Mouse (Mus musculus): ENCODE measurements around the gene Ak6. TPM values are rescaled to one million over a fixed set of nuclear protein-coding genes. Genes with fewer than 3 reads are reported as not detected.

The Ak6 gene
- polyA plus RNA-seq, 1 experiment from 2014 or later = 341 TPM

DNA sequence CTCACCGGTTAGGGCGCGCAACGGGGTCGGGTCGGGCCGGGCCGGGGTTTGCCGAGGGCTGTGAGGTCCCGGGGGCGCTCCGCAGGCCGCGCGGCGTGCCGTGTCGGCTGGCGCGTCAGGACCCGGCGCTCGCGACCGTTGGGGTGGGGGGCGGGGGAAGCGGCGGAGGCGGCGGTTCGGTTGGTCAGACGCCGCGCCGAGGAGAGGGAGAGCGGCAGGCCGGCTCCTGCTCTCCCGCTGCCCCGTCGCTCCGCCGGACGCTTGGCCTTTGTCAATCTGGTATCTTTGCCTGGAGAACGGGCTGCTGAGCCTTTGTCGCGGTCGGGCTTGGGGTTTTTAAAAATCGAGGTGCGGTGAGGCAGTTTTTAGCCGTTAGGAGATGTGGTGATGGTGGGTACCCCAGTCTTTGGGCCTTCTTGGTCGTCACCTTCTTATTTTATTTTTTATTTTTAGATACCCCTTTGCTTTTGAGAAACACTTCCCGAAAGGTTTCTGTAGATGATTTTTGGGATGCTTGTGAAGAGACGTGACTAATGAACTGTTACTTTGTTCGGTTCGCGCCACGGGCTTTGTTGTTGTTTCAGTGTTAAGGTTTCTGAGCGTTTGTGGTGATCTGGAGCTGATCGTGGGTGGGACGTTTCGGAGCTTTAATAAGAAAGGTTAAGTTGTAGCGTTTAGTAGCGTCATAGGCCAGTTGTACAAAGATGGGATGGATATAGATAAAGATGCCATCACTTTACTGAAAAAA lies 834 bp downstream of the Ak6 start, which contains the start of gene Taf9:
TSS of gene Taf9 (plus strand) at position 141 of the 748 bp plus-strand sequence.
- 1% methylated on average over 42 of the region's 63 CpGs for WGBS
- ATAC-seq (ENCODE audit: insufficient number of reproducible peaks, low FRiP score, low TSS enrichment, low read depth) = no peak

DNA sequence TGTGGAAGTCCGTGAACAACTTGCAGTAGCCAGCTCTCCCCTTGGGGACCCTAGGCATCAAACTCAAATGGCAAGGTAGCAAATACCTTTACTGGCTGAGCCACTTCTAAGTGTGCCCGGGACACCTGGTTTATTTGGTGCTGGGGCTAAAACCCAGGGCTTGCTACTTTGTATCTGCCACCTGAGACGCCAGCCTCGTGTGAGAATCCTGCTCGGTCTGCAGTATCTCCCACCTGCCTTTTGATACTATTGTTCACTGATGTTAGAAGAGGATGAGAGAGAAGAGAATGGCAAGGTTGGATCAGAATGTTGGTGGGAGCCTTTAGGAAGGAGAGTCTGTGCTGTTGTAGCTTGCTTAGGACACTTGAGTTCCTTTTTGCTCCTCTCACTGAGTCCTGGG lies 7.3 kb downstream of the Ak6 start:
- H3K36me3 ChIP-seq (ENCODE audit: control insufficient read depth, insufficient read depth, low read length) = 0 out of 2 replicates have a peak, but pooled peaks cover 2% of the 10 kb centered on the region
- no peak for ATAC-seq (ENCODE audit: insufficient number of reproducible peaks, low FRiP score, low TSS enrichment, low read depth)
- no peaks in the 10 kb centered on the region for H3K27me3 ChIP-seq (ENCODE audit: control insufficient read depth, insufficient read depth, low read length)
- no peaks in the 10 kb centered on the region for H3K9me3 ChIP-seq (ENCODE audit: control insufficient read depth, low read length)
- no peak overlapping the region for H3K9ac ChIP-seq (ENCODE audit: low read length)
- no peaks in the 10 kb centered on the region for H3K4me1 ChIP-seq (ENCODE audit: control insufficient read depth, insufficient read depth, low read length)
- H3K4me3 ChIP-seq (ENCODE audit: low read depth, low read length) = no peak overlapping the region
- 97% methylated on average over 5 of the region's 5 CpGs for WGBS
- DNase-seq (ENCODE audit: low spot score) = no peak
- H3K27ac ChIP-seq (replicated peaks; ENCODE audit: low read depth, low read length) = no peak overlapping the region
- no peak overlapping the region for H3K4me2 ChIP-seq (ENCODE audit: low read depth, severe bottlenecking)

More for the DNA sequence above, 834 bp downstream of the Ak6 start, which contains the start of gene Taf9:
- DNase-seq (ENCODE audit: low spot score) = no peak
- Histone ChIP-seq H3K36me3 (ENCODE audit: control insufficient read depth, insufficient read depth, low read length) (peaks cover 4% of the 10 kb centered on the region; the same call in 1 of the 2 replicates), H3K4me3 (ENCODE audit: low read depth, low read length) (peak within 1 kb of the TSS; percentile 74), H3K27me3 (ENCODE audit: control insufficient read depth, insufficient read depth, low read length) (no peaks in the 10 kb centered on the region), H3K4me1 (ENCODE audit: control insufficient read depth, insufficient read depth, low read length) (peaks cover 4% of the 10 kb centered on the region), H3K27ac (replicated peaks; ENCODE audit: low read depth, low read length) (peak within 1 kb of the TSS; percentile 96), H3K9ac (ENCODE audit: low read length) (peak within 1 kb of the TSS; percentile 92), H3K4me2 (ENCODE audit: low read depth, severe bottlenecking) (peak within 1 kb of the TSS; percentile 65), H3K9me3 (ENCODE audit: control insufficient read depth, low read length) (no peaks in the 10 kb centered on the region)

GRCm38 (mm10) chr13:100659864-100660456 lies 9.2 kb downstream of the Ak6 start:
- H3K9ac ChIP-seq (ENCODE audit: low read length) = no peak overlapping the region
- H3K4me3 ChIP-seq (ENCODE audit: low read depth, low read length) = no peak overlapping the region
- peak; percentile 70; the same call in 1 of the 2 replicates for ATAC-seq (ENCODE audit: insufficient number of reproducible peaks, low FRiP score, low TSS enrichment, low read depth)

GRCm38 (mm10) chr13:100669291-100670022 lies 18.7 kb downstream of the Ak6 start, which contains the start of gene Ccdc125:
Gene Ccdc125, plus strand, starts transcription at chr13:100669717.
- WGBS = under 1% methylated on average over 44 of the region's 44 CpGs

More at GRCm38 (mm10) chr13:100659864-100660456, 9.2 kb downstream of the Ak6 start:
- H3K9me3 ChIP-seq (ENCODE audit: control insufficient read depth, low read length) = no peaks in the 10 kb centered on the region
- no peak overlapping the region for H3K4me2 ChIP-seq (ENCODE audit: low read depth, severe bottlenecking)
- no peak overlapping the region for H3K27ac ChIP-seq (replicated peaks; ENCODE audit: low read depth, low read length)
- WGBS = 39% methylated on average over 4 of the region's 4 CpGs
- peak; percentile 81 for DNase-seq (ENCODE audit: low spot score)
- H3K4me1 ChIP-seq (ENCODE audit: control insufficient read depth, insufficient read depth, low read length) = no peaks in the 10 kb centered on the region
- H3K36me3 ChIP-seq (ENCODE audit: control insufficient read depth, insufficient read depth, low read length) = 0 out of 2 replicates have a peak, but pooled peaks cover 2% of the 10 kb centered on the region
- H3K27me3 ChIP-seq (ENCODE audit: control insufficient read depth, insufficient read depth, low read length) = no peaks in the 10 kb centered on the region

DNA sequence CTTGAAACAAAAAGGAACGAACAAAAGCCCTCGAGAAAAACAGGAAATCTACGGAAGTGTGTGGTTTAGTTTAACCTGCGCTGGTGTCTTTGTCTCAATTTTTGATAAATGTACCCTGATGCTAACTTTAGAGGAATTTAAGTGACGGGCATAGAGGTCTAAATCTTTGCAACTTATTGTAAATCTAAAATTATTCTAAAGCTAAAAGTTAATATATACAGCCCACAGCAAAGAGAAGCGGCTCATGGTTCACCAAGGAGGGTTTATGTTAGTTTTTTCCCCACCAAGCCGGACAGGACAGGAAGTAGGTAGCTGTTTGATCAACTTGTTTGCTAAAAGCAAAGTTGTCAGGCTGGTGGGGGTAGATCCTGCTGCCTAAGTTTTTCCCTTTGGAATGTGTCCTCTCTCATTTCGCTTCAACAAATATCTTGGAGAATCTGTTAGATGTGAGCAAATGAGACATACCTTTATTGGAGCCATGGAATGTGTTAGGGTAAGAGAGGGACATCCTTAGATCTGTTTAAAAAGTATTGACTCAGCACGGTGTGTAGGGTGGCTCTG lies 19.5 kb downstream of the Ak6 start:
- DNase-seq (ENCODE audit: low spot score) = no peak
- peak overlapping the region; percentile 63 for H3K4me3 ChIP-seq (ENCODE audit: low read depth, low read length)
- no peaks in the 10 kb centered on the region for H3K9me3 ChIP-seq (ENCODE audit: control insufficient read depth, low read length)
- no peaks in the 10 kb centered on the region for H3K27me3 ChIP-seq (ENCODE audit: control insufficient read depth, insufficient read depth, low read length)
- no peaks in the 10 kb centered on the region for H3K4me1 ChIP-seq (ENCODE audit: control insufficient read depth, insufficient read depth, low read length)
- H3K36me3 ChIP-seq (ENCODE audit: control insufficient read depth, insufficient read depth, low read length) = no peaks in the 10 kb centered on the region
- WGBS = 57% methylated on average over 9 of the region's 9 CpGs
- no peak for ATAC-seq (ENCODE audit: insufficient number of reproducible peaks, low FRiP score, low TSS enrichment, low read depth)
- peak overlapping the region; percentile 80; the same call in 1 of the 2 replicates for H3K4me2 ChIP-seq (ENCODE audit: low read depth, severe bottlenecking)
- no peak overlapping the region for H3K9ac ChIP-seq (ENCODE audit: low read length)
- no peak overlapping the region for H3K27ac ChIP-seq (replicated peaks; ENCODE audit: low read depth, low read length)

More at GRCm38 (mm10) chr13:100669291-100670022, 18.7 kb downstream of the Ak6 start, which contains the start of gene Ccdc125:
- DNase-seq (ENCODE audit: low spot score) = peak; percentile 73
- Histone ChIP-seq H3K4me1 (ENCODE audit: control insufficient read depth, insufficient read depth, low read length) (no peaks in the 10 kb centered on the region), H3K4me3 (ENCODE audit: low read depth, low read length) (peak within 1 kb of the TSS; percentile 63), H3K9me3 (ENCODE audit: control insufficient read depth, low read length) (no peaks in the 10 kb centered on the region), H3K4me2 (ENCODE audit: low read depth, severe bottlenecking) (peak within 1 kb of the TSS; percentile 80), H3K27me3 (ENCODE audit: control insufficient read depth, insufficient read depth, low read length) (no peaks in the 10 kb centered on the region), H3K36me3 (ENCODE audit: control insufficient read depth, insufficient read depth, low read length) (no peaks in the 10 kb centered on the region), H3K9ac (ENCODE audit: low read length) (peak within 1 kb of the TSS; percentile 68), H3K27ac (replicated peaks; ENCODE audit: low read depth, low read length) (no peak within 1 kb of the TSS)
- peak; percentile 63 for ATAC-seq (ENCODE audit: insufficient number of reproducible peaks, low FRiP score, low TSS enrichment, low read depth)

DNA sequence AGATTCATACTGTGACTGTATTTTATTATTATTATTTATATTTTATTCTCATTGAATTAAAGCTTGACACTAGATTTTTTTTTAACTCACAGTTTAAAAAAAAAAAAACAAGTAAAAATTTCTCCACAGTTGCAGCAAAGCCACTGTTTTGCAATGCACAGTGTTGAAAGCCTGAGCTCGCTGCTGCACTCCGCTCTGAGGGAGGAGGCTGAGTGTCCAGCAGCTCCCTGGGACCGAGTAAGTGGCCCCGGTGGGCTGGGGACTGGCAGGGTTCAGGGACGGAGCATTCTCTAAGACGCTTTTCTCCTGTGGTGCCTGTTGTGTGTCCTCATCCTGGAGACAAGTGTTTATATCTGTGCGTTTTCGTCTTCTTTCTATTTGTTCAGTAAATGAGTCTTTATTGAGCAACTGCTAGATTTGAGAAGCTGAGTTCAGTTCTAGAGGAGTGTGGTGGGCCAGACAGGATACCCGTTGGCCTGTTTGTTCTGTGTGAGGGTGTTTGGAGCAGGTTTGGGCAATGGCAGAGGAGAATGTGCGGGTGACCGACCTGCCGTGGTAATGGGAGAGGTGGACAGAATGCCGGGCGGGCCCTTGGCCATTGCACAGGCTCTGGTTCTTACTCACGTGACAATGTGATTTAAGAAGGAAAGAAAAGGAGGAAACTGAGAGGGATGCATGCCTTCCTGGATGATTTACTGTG lies 25.3 kb downstream of the Ak6 start:
- H3K27me3 ChIP-seq (ENCODE audit: control insufficient read depth, insufficient read depth, low read length) = no peaks in the 10 kb centered on the region
- no peaks in the 10 kb centered on the region for H3K4me1 ChIP-seq (ENCODE audit: control insufficient read depth, insufficient read depth, low read length)
- 89% methylated on average over 15 of the region's 15 CpGs for WGBS
- no peak overlapping the region for H3K9ac ChIP-seq (ENCODE audit: low read length)
- H3K4me2 ChIP-seq (ENCODE audit: low read depth, severe bottlenecking) = no peak overlapping the region
- H3K9me3 ChIP-seq (ENCODE audit: control insufficient read depth, low read length) = no peaks in the 10 kb centered on the region
- no peak overlapping the region for H3K27ac ChIP-seq (replicated peaks; ENCODE audit: low read depth, low read length)
- H3K4me3 ChIP-seq (ENCODE audit: low read depth, low read length) = no peak overlapping the region
- no peak for DNase-seq (ENCODE audit: low spot score)
- no peak for ATAC-seq (ENCODE audit: insufficient number of reproducible peaks, low FRiP score, low TSS enrichment, low read depth)
- no peaks in the 10 kb centered on the region for H3K36me3 ChIP-seq (ENCODE audit: control insufficient read depth, insufficient read depth, low read length)

GRCm38 (mm10) chr13:100681615-100682014 lies 30.8 kb downstream of the Ak6 start:
- no peaks in the 10 kb centered on the region for H3K36me3 ChIP-seq (ENCODE audit: control insufficient read depth, insufficient read depth, low read length)
- WGBS = 92% methylated on average over 8 of the region's 8 CpGs
- H3K4me2 ChIP-seq (ENCODE audit: low read depth, severe bottlenecking) = no peak overlapping the region
- H3K27ac ChIP-seq (replicated peaks; ENCODE audit: low read depth, low read length) = no peak overlapping the region
- DNase-seq (ENCODE audit: low spot score) = no peak
- H3K4me1 ChIP-seq (ENCODE audit: control insufficient read depth, insufficient read depth, low read length) = no peaks in the 10 kb centered on the region
- H3K4me3 ChIP-seq (ENCODE audit: low read depth, low read length) = no peak overlapping the region
- no peaks in the 10 kb centered on the region for H3K27me3 ChIP-seq (ENCODE audit: control insufficient read depth, insufficient read depth, low read length)
- ATAC-seq (ENCODE audit: insufficient number of reproducible peaks, low FRiP score, low TSS enrichment, low read depth) = no peak
- no peak overlapping the region for H3K9ac ChIP-seq (ENCODE audit: low read length)
- H3K9me3 ChIP-seq (ENCODE audit: control insufficient read depth, low read length) = no peaks in the 10 kb centered on the region
